Mouse (Mus musculus) spleen, adult 18-20 months (tissue): ENCODE measurements around the gene Tbc1d22a.

Experiments used
- DNase-seq, 2 experiments: peaks; one replicate each; pipeline ENCODE4 v3.0.0; 2022; ENCODE audit warnings: mixed read lengths in 2 of 2

Tbc1d22a gene

GRCm38 (mm10) chr15:86238076-86238475 lies 23.8 kb downstream of the Tbc1d22a start:
- DNase-seq: no peak

- no peak for DNase-seq
These were observed 24.8 kb downstream of the Tbc1d22a start for GRCm38 (mm10) chr15:86239068-86239467.

GRCm38 (mm10) chr15:86239801-86240200 lies 25.5 kb downstream of the Tbc1d22a start:
- DNase-seq: peak in 1 of 2 experiments; percentile 60

GRCm38 (mm10) chr15:86243708-86244107 lies 29.4 kb downstream of the Tbc1d22a start:
- peak in 1 of 2 experiments; percentile 65 for DNase-seq

- no peak for DNase-seq
These were observed 30.1 kb downstream of the Tbc1d22a start for GRCm38 (mm10) chr15:86244380-86244779.

GRCm38 (mm10) chr15:86250269-86250668 lies 36.0 kb downstream of the Tbc1d22a start:
- DNase-seq: no peak

GRCm38 (mm10) chr15:86252130-86252529 lies 37.9 kb downstream of the Tbc1d22a start:
- no peak for DNase-seq

- DNase-seq: no peak
These were observed 38.4 kb downstream of the Tbc1d22a start for GRCm38 (mm10) chr15:86252684-86253083.

GRCm38 (mm10) chr15:86253411-86253810 lies 39.2 kb downstream of the Tbc1d22a start:
- DNase-seq: no peak

GRCm38 (mm10) chr15:86256201-86256600 lies 41.9 kb downstream of the Tbc1d22a start:
- no peak for DNase-seq

GRCm38 (mm10) chr15:86256728-86257179 lies 42.5 kb downstream of the Tbc1d22a start:
- DNase-seq: no peak

GRCm38 (mm10) chr15:86257916-86258685 lies 43.8 kb downstream of the Tbc1d22a start:
- no peak for DNase-seq

- DNase-seq: no peak
These were observed 45.0 kb downstream of the Tbc1d22a start for GRCm38 (mm10) chr15:86259233-86259632.

GRCm38 (mm10) chr15:86260111-86260510 lies 45.9 kb downstream of the Tbc1d22a start:
- DNase-seq: no peak

- no peak for DNase-seq
These were observed 50.1 kb downstream of the Tbc1d22a start for GRCm38 (mm10) chr15:86264389-86264788.

- DNase-seq: no peak
These were observed 50.5 kb downstream of the Tbc1d22a start for GRCm38 (mm10) chr15:86264803-86265202.

- DNase-seq: no peak
These were observed 52.7 kb downstream of the Tbc1d22a start for GRCm38 (mm10) chr15:86266975-86267374.

GRCm38 (mm10) chr15:86268526-86268925 lies 54.3 kb downstream of the Tbc1d22a start:
- no peak for DNase-seq

GRCm38 (mm10) chr15:86275754-86276153 lies 61.5 kb downstream of the Tbc1d22a start:
- DNase-seq: no peak

- no peak for DNase-seq
These were observed 62.4 kb downstream of the Tbc1d22a start for GRCm38 (mm10) chr15:86276538-86277264.

GRCm38 (mm10) chr15:86277428-86277827 lies 63.2 kb downstream of the Tbc1d22a start:
- DNase-seq: no peak

GRCm38 (mm10) chr15:86279059-86279974 lies 65.1 kb downstream of the Tbc1d22a start:
- no peak for DNase-seq

GRCm38 (mm10) chr15:86280137-86280536 lies 65.9 kb downstream of the Tbc1d22a start:
- DNase-seq: no peak
